Mouse (Mus musculus): ENCODE measurements around the gene Tmem126a.

GRCm38 (mm10) chr7:90457517-90457916 is 488 bp upstream of the Tmem126a start:
- TF ChIP-seq CTCF (IDR thresholded peaks at IDR 0.05; ENCODE audit: control insufficient read depth, insufficient read depth, insufficient read length), result no peak
- no peak for TF ChIP-seq FOSL1 (IDR thresholded peaks at IDR 0.05; ENCODE audit: insufficient read depth, low read length, poor library complexity, severe bottlenecking)
- TF ChIP-seq USF1 (IDR thresholded peaks at IDR 0.05; ENCODE audit: low read depth), result peak; percentile 14
- TF ChIP-seq MYOD1 (IDR thresholded peaks at IDR 0.05; ENCODE audit: control insufficient read depth, insufficient read length, low read depth), result no peak
- TF ChIP-seq MAX (IDR thresholded peaks at IDR 0.05), result no peak
- no peak for TF ChIP-seq CEBPB (IDR thresholded peaks at IDR 0.05; ENCODE audit: low read depth)
